14 mouse cellular contexts compared by ENCODE assay signal in the genomic region with DNA sequence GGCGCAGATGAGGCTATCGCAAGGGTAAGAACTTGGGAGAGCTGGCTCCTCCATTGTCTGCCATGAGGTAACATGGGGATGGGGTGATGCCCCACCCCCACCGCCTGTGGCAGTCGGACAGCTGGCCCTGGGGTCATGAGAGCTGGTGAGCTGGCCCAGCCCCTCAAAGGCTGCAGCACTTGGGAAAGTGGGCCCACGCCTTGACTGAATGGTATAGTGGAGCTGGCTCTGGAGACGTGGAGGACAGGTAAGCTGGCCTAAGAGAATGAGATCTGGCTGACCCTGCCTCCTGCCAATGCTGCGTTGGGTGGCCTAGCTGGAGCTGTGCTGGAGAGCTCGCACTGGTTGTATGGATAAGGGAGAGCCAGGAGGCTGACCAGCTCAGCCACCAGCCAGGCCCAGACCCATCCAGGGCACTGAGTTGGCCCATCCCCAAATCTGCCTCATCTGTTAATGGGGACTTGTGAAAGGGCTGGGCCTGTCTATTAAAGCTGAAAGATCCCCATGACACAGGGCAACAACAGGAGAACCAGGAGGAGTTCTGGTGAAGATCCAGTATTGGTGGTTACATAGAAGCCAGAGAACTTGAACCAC. TPM values are rescaled to one million over a fixed set of nuclear protein-coding genes. Genes with fewer than 3 reads are reported as not detected.
A peak's percentile ranks its signal among the peaks of the same experiment; 100 is the strongest.
DNase-seq lines count a peak whose midpoint lies in the region; ATAC-seq lines count a peak whose summit lies in the region.
"Had no signal": no experiment of that assay in that cellular context is flagged by ENCODE, and none has a peak within 500 bp of the region (broad histone marks: within the 10 kb centered on the region; RNA-seq: fewer than 3 reads in every experiment).

No protein-coding gene starts in this region.

- intact Hi-C loops in left cerebral cortex, postnatal 36 days (cut with DNase I): no loop called here

- H3K4me2 ChIP-seq in heart, embryonic 15.5 days: no peak overlapping the region
- H3K4me2 ChIP-seq in midbrain, embryonic 13.5 days (replicated peaks): peak overlapping the region; percentile 16
- H3K4me2 ChIP-seq: liver, embryonic 12.5 days had no signal

- H3K27me3 ChIP-seq in heart, embryonic 15.5 days: no peaks in the 10 kb centered on the region
- no peaks in the 10 kb centered on the region for H3K27me3 ChIP-seq in hindbrain, embryonic 10.5 days (ENCODE audit: insufficient read depth, poor library complexity, severe bottlenecking)
- H3K27me3 ChIP-seq in midbrain, embryonic 13.5 days: no peaks in the 10 kb centered on the region

- 0 out of 2 replicates have a peak, but pooled peaks have one; percentile 29 for ATAC-seq in heart, embryonic 15.5 days (replicated peaks; ENCODE audit: insufficient number of reproducible peaks, insufficient read depth, low FRiP score, low read depth)
- ATAC-seq in erythroblast, adult 5-6 weeks (replicated peaks; ENCODE audit: low FRiP score, poor library complexity, severe bottlenecking): peak; percentile 44; the same call in 1 of the 2 replicates
- ATAC-seq in midbrain, embryonic 13.5 days: peak; percentile 48
- ATAC-seq: liver, embryonic 12.5 days had no signal

- no peak overlapping the region for H3K4me3 ChIP-seq in heart, embryonic 15.5 days
- no peak overlapping the region for H3K4me3 ChIP-seq in hindbrain, embryonic 10.5 days
- H3K4me3 ChIP-seq in midbrain, embryonic 13.5 days (replicated peaks): no peak overlapping the region
- H3K4me3 ChIP-seq: erythroblast, embryonic 14.5 days; liver, embryonic 12.5 days had no signal

- H3K9me3 ChIP-seq in heart, embryonic 15.5 days (replicated peaks): no peaks in the 10 kb centered on the region
- H3K9me3 ChIP-seq in hindbrain, embryonic 10.5 days: no peaks in the 10 kb centered on the region
- no peaks in the 10 kb centered on the region for H3K9me3 ChIP-seq in midbrain, embryonic 13.5 days
- H3K9me3 ChIP-seq: liver, embryonic 12.5 days had no signal

- peaks cover 10% of the 10 kb centered on the region for H3K4me1 ChIP-seq in heart, embryonic 15.5 days (replicated peaks)
- peaks cover 25% of the 10 kb centered on the region for H3K4me1 ChIP-seq in hindbrain, embryonic 10.5 days (replicated peaks)
- H3K4me1 ChIP-seq in midbrain, embryonic 13.5 days (replicated peaks): peaks cover 20% of the 10 kb centered on the region
- H3K4me1 ChIP-seq: liver, embryonic 12.5 days had no signal

- no peak overlapping the region for H3K9ac ChIP-seq in heart, embryonic 15.5 days
- H3K9ac ChIP-seq in midbrain, embryonic 13.5 days (replicated peaks): no peak overlapping the region
- H3K9ac ChIP-seq: liver, embryonic 12.5 days had no signal

- no peaks in the 10 kb centered on the region for H3K36me3 ChIP-seq in heart, embryonic 15.5 days
- no peaks in the 10 kb centered on the region for H3K36me3 ChIP-seq in hindbrain, embryonic 10.5 days
- no peaks in the 10 kb centered on the region for H3K36me3 ChIP-seq in midbrain, embryonic 13.5 days
- H3K36me3 ChIP-seq: liver, embryonic 12.5 days had no signal

- DNase-seq in heart, adult 18-20 months: no peak
- no peak for DNase-seq in hindbrain, embryonic 10.5 days (ENCODE audit: low spot score)
- no peak for DNase-seq in ovary, adult 18-20 months (ENCODE audit: low spot score)
- DNase-seq in lung, postnatal 25 days (ENCODE audit: low spot score): no peak
- no peak for DNase-seq in left cerebral cortex, postnatal 36 days (ENCODE audit: low spot score in 2 of 2)
- DNase-seq: heart, postnatal 36 days; layer of hippocampus, postnatal 36 days; lung, postnatal 36 days; right cerebral cortex, adult 18-20 months had no signal

- 87% methylated on average over 8 of the region's 8 CpGs for WGBS in heart, embryonic 15.5 days
- WGBS in hindbrain, embryonic 10.5 days: 78% methylated on average over 8 of the region's 8 CpGs
- 81% methylated on average over 8 of the region's 8 CpGs for WGBS in midbrain, embryonic 13.5 days

- H3K27ac ChIP-seq in heart, embryonic 15.5 days: no peak overlapping the region
- peak overlapping the region; percentile 81 for H3K27ac ChIP-seq in hindbrain, embryonic 10.5 days
- peak overlapping the region; percentile 86 for H3K27ac ChIP-seq in midbrain, embryonic 13.5 days
- H3K27ac ChIP-seq: liver, embryonic 12.5 days had no signal

RNA-seq across cellular contexts. Expression of gene Srsf10, which starts 21.3 kb away (rescaled TPM):
- 127 and 131 TPM in 2 replicates for polyA plus RNA-seq in heart, embryonic 15.5 days (2015; fragmentation: Nextera tagmentation; extraction: Ambion mirVana)
- 10 to 100 TPM; 40.6 to 50.5 TPM for total RNA-seq in heart, adult 18-20 months (2021)
- total RNA-seq in erythroblast, adult 5-6 weeks (2015; ENCODE audit: low replicate concordance): 116 and 151 TPM in 2 replicates
- total RNA-seq in erythroblast, adult 5-6 weeks (2017; ENCODE audit: low replicate concordance): 176 and 297 TPM in 2 replicates
- 283 and 352 TPM in 2 replicates for polyA plus RNA-seq in hindbrain, embryonic 10.5 days (2016; fragmentation: Nextera tagmentation; extraction: Ambion mirVana)
- 267 and 285 TPM in 2 replicates for polyA plus RNA-seq in midbrain, embryonic 13.5 days (2015; fragmentation: Nextera tagmentation; extraction: Ambion mirVana)
- 10 to 100 TPM; 51.3 to 88.9 TPM for total RNA-seq in left cerebral cortex, postnatal 36 days (2021)

RNA-seq across cellular contexts. Expression of gene Pnrc2, which starts 39.4 kb away (rescaled TPM):
- 123 and 130 TPM in 2 replicates for polyA plus RNA-seq in heart, embryonic 15.5 days (2015; fragmentation: Nextera tagmentation; extraction: Ambion mirVana)
- total RNA-seq in heart, adult 18-20 months (2021): 10 to 100 TPM; 62.7 to 68.0 TPM
- total RNA-seq in erythroblast, adult 5-6 weeks (2015; ENCODE audit: low replicate concordance): 81.7 and 106 TPM in 2 replicates
- 106 and 135 TPM in 2 replicates for total RNA-seq in erythroblast, adult 5-6 weeks (2017; ENCODE audit: low replicate concordance)
- 171 and 204 TPM in 2 replicates for polyA plus RNA-seq in hindbrain, embryonic 10.5 days (2016; fragmentation: Nextera tagmentation; extraction: Ambion mirVana)
- 144 TPM in 2 replicates for polyA plus RNA-seq in midbrain, embryonic 13.5 days (2015; fragmentation: Nextera tagmentation; extraction: Ambion mirVana)
- 10 to 100 TPM; 41.2 to 44.6 TPM for total RNA-seq in left cerebral cortex, postnatal 36 days (2021)
